Mouse (Mus musculus) CH12.LX (cell line): ENCODE data around the gene Ccl4. TPM values are rescaled to one million over a fixed set of nuclear protein-coding genes. Genes with fewer than 3 reads are reported as not detected.

Experiments used
- DNase-seq: peaks from one replicate; pipeline ENCODE4 v3.0.0-alpha.2; 2013; ENCODE audit errors: extremely low read depth
- H3K27ac ChIP-seq: 2 replicates; pipeline ENCODE4 v1.5.1; 2012; ENCODE audit warnings: low read depth, mild to moderate bottlenecking, control low read depth, moderate library complexity; ENCODE audit not compliant: insufficient read depth
- H3K27me3 ChIP-seq: replicated peaks from 2 replicates; pipeline ENCODE3; 2012; ENCODE audit warnings: inconsistent platforms
- H3K36me3 ChIP-seq, 2 experiments: replicated peaks in 1 of 2; 2 replicates each; pipeline versions ENCODE3 to v1.6.1; 2012; ENCODE audit warnings: inconsistent platforms in 1 of 2, low read length in 1 of 2, mild to moderate bottlenecking in 1 of 2, mixed read lengths in 1 of 2, moderate library complexity in 1 of 2; ENCODE audit not compliant: control insufficient read depth in 1 of 2, insufficient read depth in 1 of 2
- H3K4me1 ChIP-seq, 2 experiments: 2 replicates each; pipeline ENCODE4 v1.6.1; 2012; ENCODE audit warnings: inconsistent platforms in 1 of 2, moderate library complexity in 1 of 2; ENCODE audit not compliant: insufficient read depth in 2 of 2, control insufficient read depth in 1 of 2
- H3K4me2 ChIP-seq: 2 replicates; pipeline ENCODE4 v1.6.1; 2012; ENCODE audit warnings: low read depth, mild to moderate bottlenecking, control low read depth; ENCODE audit not compliant: poor library complexity, insufficient read depth, severe bottlenecking
- H3K4me3 ChIP-seq, 3 experiments: fragments of 150-350 bp in 1 of 3; sonication (generic) in 1 of 3; replicated peaks in 1 of 3; 2 replicates each; pipeline versions ENCODE3 to v1.5.1; 2011 to 2012; ENCODE audit warnings: low read depth in 2 of 3, low read length in 2 of 3, mild to moderate bottlenecking in 2 of 3, moderate library complexity in 2 of 3, control low read depth in 1 of 3, improper control_type of control experiment in 1 of 3, inconsistent platforms in 1 of 3, mixed read lengths in 1 of 3; ENCODE audit not compliant: poor library complexity in 1 of 3
- H3K79me2 ChIP-seq: replicated peaks from 2 replicates; pipeline ENCODE4 v1.6.1; 2012; ENCODE audit warnings: mild to moderate bottlenecking, moderate library complexity; ENCODE audit not compliant: control insufficient read depth, poor library complexity, insufficient read depth, severe bottlenecking; ENCODE audit errors: extremely low read depth
- H3K9ac ChIP-seq: 2 replicates; pipeline ENCODE4 v1.6.1; 2012; ENCODE audit warnings: low read depth, mild to moderate bottlenecking, control low read depth, moderate library complexity; ENCODE audit not compliant: insufficient read depth
- H3K9me3 ChIP-seq: replicated peaks from 2 replicates; pipeline ENCODE3; 2012; ENCODE audit warnings: low read length, inconsistent platforms, mixed read lengths
- CHD1 ChIP-seq: IDR thresholded peaks from 2 replicates; pipeline ENCODE4 v1.6.1; 2012; ENCODE audit warnings: low read depth, low read length, improper control_type of control experiment, inconsistent platforms
- CTCF ChIP-seq, 2 experiments: IDR thresholded peaks in 1 of 2; conservative IDR thresholded peaks in 1 of 2; 2 replicates each; pipeline ENCODE4 v1.5.1; 2011 to 2012; ENCODE audit warnings: low read depth in 2 of 2, low read length in 2 of 2, improper control_type of control experiment in 1 of 2, inconsistent platforms in 1 of 2, mild to moderate bottlenecking in 1 of 2, moderate library complexity in 1 of 2
- ELF1 ChIP-seq: IDR thresholded peaks from 2 replicates; pipeline ENCODE4 v1.6.1; 2014; ENCODE audit warnings: low read depth, mild to moderate bottlenecking, inconsistent platforms, low read length, improper control_type of control experiment
- HCFC1 ChIP-seq: IDR thresholded peaks from 2 replicates; pipeline ENCODE4 v1.6.1; 2012; ENCODE audit warnings: low read depth, mild to moderate bottlenecking, inconsistent platforms, low read length, improper control_type of control experiment
- JUN ChIP-seq: IDR thresholded peaks from 2 replicates; pipeline ENCODE4 v1.6.1; 2011; ENCODE audit warnings: low read depth, mild to moderate bottlenecking, low read length, improper control_type of control experiment, moderate library complexity; ENCODE audit not compliant: insufficient read depth
- JUND ChIP-seq: conservative IDR thresholded peaks from 2 replicates; pipeline ENCODE4 v1.6.1; 2011; ENCODE audit warnings: low read depth, low read length, improper control_type of control experiment
- KAT2A ChIP-seq: IDR thresholded peaks from 2 replicates; pipeline ENCODE4 v1.6.1; 2012; ENCODE audit warnings: low read length, improper control_type of control experiment, inconsistent platforms; ENCODE audit not compliant: insufficient replicate concordance
- MEF2A ChIP-seq: IDR thresholded peaks from 2 replicates; pipeline ENCODE4 v1.6.1; 2014; ENCODE audit warnings: low read depth, mild to moderate bottlenecking, inconsistent platforms, low read length, improper control_type of control experiment, borderline replicate concordance
- NELFE ChIP-seq: IDR thresholded peaks from 2 replicates; pipeline ENCODE4 v1.6.1; 2011; ENCODE audit warnings: low read depth, low read length, improper control_type of control experiment
- POLR2A ChIP-seq: IDR thresholded peaks from 2 replicates; pipeline ENCODE4 v1.6.1; 2011; ENCODE audit warnings: low read depth, mild to moderate bottlenecking, improper control_type of control experiment, low read length
- RAD21 ChIP-seq: IDR thresholded peaks from 2 replicates; pipeline ENCODE4 v1.6.1; 2011; ENCODE audit warnings: low read depth, mild to moderate bottlenecking, low read length, improper control_type of control experiment, moderate library complexity
- RCOR1 ChIP-seq: conservative IDR thresholded peaks from 2 replicates; pipeline ENCODE4 v1.6.1; 2012; ENCODE audit warnings: low read depth, mild to moderate bottlenecking, inconsistent platforms, low read length, improper control_type of control experiment
- SMC3 ChIP-seq: IDR thresholded peaks from 2 replicates; pipeline ENCODE4 v1.6.1; 2011; ENCODE audit warnings: low read depth, low read length, improper control_type of control experiment
- TCF12 ChIP-seq: IDR thresholded peaks from 2 replicates; pipeline ENCODE4 v1.6.1; 2014; ENCODE audit warnings: low read depth, mild to moderate bottlenecking, inconsistent platforms, low read length, improper control_type of control experiment
- ZC3H11A ChIP-seq: IDR thresholded peaks from 2 replicates; pipeline ENCODE4 v1.6.1; 2012; ENCODE audit warnings: low read depth, mild to moderate bottlenecking, inconsistent platforms, low read length, improper control_type of control experiment
- ZKSCAN1 ChIP-seq: IDR thresholded peaks from 2 replicates; pipeline ENCODE4 v1.6.1; 2012; ENCODE audit warnings: low read depth, inconsistent platforms, low read length, improper control_type of control experiment, borderline replicate concordance
- ZMIZ1 ChIP-seq: IDR thresholded peaks from 2 replicates; pipeline ENCODE4 v1.6.1; 2012; ENCODE audit warnings: low read depth, mild to moderate bottlenecking, inconsistent platforms, low read length, improper control_type of control experiment
- dilution Hi-C: fragments of 300-500 bp; cut with MboI; formaldehyde crosslinking; loops from 2 replicates; pipeline ENCODE4 v1.14.3; 2020; ENCODE audit warnings: low sequenced_read_pairs; ENCODE audit not compliant: extremely low pct_unique_long_range_greater_than_20kb, extremely low pct_ligation_motif_present
- in situ Hi-C: fragments of 300-500 bp; cut with MboI; formaldehyde crosslinking; loops from 3 replicates; pipeline ENCODE4 v1.14.3; 2019; ENCODE audit warnings: low sequenced_read_pairs, low pct_ligation_motif_present, low pct_unique_long_range_greater_than_20kb, mixed read lengths
- polyA plus RNA-seq: library from polyadenylated mRNA; unstranded; fragments of >175 nt; gene quantifications from 2 replicates; pipeline ENCODE4 v1.2.1, GENCODE M21; 2012; ENCODE audit warnings: low read depth; ENCODE audit not compliant: insufficient read length
- total RNA-seq, 2 experiments: library from RNA; depleted of rRNA; stranded (reverse); fragments of 300-350 nt in 1 of 2; fragments of >200 nt in 1 of 2; gene quantifications; 2 replicates each; pipeline ENCODE4 v1.2.3; 2012 to 2014

Gene Ccl4
- total RNA-seq (2012; rRNA removed) (6.9 and 7.2 TPM in 2 replicates), total RNA-seq (2014; rRNA removed) (7.6 and 12.7 TPM in 2 replicates), polyA plus RNA-seq (24.2 and 26.1 TPM in 2 replicates)

- DNase-seq = no peak
- no peaks in the 10 kb centered on the region for H3K9me3 ChIP-seq
- no peak within 1 kb of the TSS for H3K4me3 ChIP-seq
- H3K79me2 ChIP-seq = no peaks in the 10 kb centered on the region
- H3K9ac ChIP-seq = no peak within 1 kb of the TSS
- peak within 1 kb of the TSS; percentile 8 for H3K4me2 ChIP-seq
- dilution Hi-C loops (no loop called here), in situ Hi-C loops (no loop called here)
- H3K36me3 ChIP-seq = no peaks in the 10 kb centered on the region
- peaks cover 10% of the 10 kb centered on the region for H3K27me3 ChIP-seq
- TF ChIP-seq SMC3 (no peak), HCFC1 (no peak)
- peaks cover 3 to 14% of the 10 kb centered on the region in 2 experiments; a peak in 2 of 4 replicates for H3K4me1 ChIP-seq
- no peak within 1 kb of the TSS for H3K27ac ChIP-seq
Measured at GRCm38 (mm10) chr11:83662204-83662603, at the start of gene Ccl4. Ccl4 (plus strand) TSS chr11:83662584.

DNA sequence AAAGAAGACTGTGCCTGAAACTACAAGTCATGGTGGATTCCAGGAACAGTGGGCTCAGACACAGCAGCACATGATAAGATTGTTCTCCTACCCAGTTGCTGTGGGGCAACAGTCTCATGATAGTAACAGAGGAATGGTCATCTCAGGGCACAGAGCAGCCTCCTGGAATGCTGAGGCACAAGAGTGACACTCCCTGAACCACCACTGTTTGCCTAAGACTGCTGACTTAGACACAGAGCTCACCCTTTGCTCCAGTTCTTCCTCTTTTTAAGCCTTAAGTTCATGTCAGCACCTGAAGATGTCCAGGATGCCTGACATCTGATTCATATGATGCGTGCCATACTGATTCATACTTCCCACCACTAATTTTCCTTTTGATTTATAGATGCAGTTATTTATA is 45.8 kb upstream of the Ccl4 start:
- Histone ChIP-seq H3K79me2 (no peaks in the 10 kb centered on the region), H3K36me3 (no peaks in the 10 kb centered on the region), H3K27ac (no peak overlapping the region), H3K4me3 (no peak overlapping the region), H3K9ac (no peak overlapping the region), H3K4me2 (no peak overlapping the region), H3K9me3 (no peaks in the 10 kb centered on the region), H3K27me3 (no peaks in the 10 kb centered on the region), H3K4me1 (peaks cover 2 to 29% of the 10 kb centered on the region in 2 experiments; a peak in 3 of 4 replicates)
- dilution Hi-C loops = no loop called here
- TF ChIP-seq ELF1 (no peak), RAD21 (no peak), ZMIZ1 (no peak), TCF12 (no peak), KAT2A (no peak), MEF2A (no peak), ZC3H11A (no peak), JUN (no peak), RCOR1 (no peak), CHD1 (no peak), POLR2A (no peak)
- DNase-seq = no peak
- in situ Hi-C loops = no loop called here

GRCm38 (mm10) chr11:83618238-83618637 is 44.1 kb upstream of the Ccl4 start:
- Histone ChIP-seq H3K9ac (no peak overlapping the region), H3K79me2 (no peaks in the 10 kb centered on the region), H3K4me3 (no peak overlapping the region), H3K27me3 (no peaks in the 10 kb centered on the region), H3K4me2 (peak overlapping the region; percentile 76), H3K4me1 (peaks cover 2 to 19% of the 10 kb centered on the region in 2 experiments; a peak in 3 of 4 replicates), H3K9me3 (no peaks in the 10 kb centered on the region), H3K27ac (no peak overlapping the region), H3K36me3 (no peaks in the 10 kb centered on the region)
- in situ Hi-C loops (no loop called here), dilution Hi-C loops (no loop called here)
- no peak for TF ChIP-seq POLR2A
- no peak for TF ChIP-seq JUND
- no peak for TF ChIP-seq ZKSCAN1
- no peak for TF ChIP-seq NELFE
- no peak for TF ChIP-seq CTCF (conservative IDR thresholded peaks at IDR 0.05 in 1 of 2, IDR thresholded peaks at IDR 0.05 in 1 of 2; ENCODE audit: low read depth in 2 of 2, low read length in 2 of 2)
- DNase-seq = no peak
